Mouse (Mus musculus): ENCODE measurements at regions not wholly inside any gene's neighbourhood (a gene's known extent, or its start where the extent isn't known, plus 50 kb on each side); places are given as distances from the start of the nearest gene placed in this dataset.

DNA sequence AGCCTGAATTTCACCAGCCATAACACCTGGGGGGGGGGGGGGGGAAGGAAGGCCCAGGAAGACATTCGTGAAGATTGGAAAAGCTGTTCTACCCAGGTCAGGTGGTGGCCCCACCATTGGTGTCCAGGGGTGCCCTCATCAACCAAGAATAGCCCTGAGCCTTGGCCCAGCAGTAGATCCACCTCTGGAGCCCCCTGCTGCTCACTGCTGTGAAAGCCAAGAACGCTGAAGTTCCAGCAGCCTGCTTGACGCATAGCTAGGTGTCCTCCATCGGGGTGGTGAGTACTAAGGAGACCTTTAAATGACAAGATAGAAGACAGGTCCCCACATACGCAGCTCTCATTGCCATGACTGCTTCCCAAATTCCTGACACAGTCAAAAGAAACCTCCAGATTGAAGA, 74.6 kb upstream of the Creb1 start:
- TF ChIP-seq CTCF (IDR thresholded peaks at IDR 0.05; ENCODE audit: insufficient read depth, low read depth, low read length) (no peak), POLR2A (IDR thresholded peaks at IDR 0.05; ENCODE audit: insufficient read depth, low read depth, low read length) (no peak)
